Mouse (Mus musculus): ENCODE results near the gene Ttll1. TPM values are rescaled to one million over a fixed set of nuclear protein-coding genes. Genes with fewer than 3 reads are reported as not detected.

Gene Ttll1
- polyA plus RNA-seq, 1 experiment, result 25.2 TPM

GRCm38 (mm10) chr15:83530233-83530632 lies 19.5 kb upstream of the Ttll1 start:
- H3K4me3 ChIP-seq (ENCODE audit: control insufficient read depth, low read depth, low read length), result no peak overlapping the region
- peaks cover 8% of the 10 kb centered on the region for H3K4me1 ChIP-seq (ENCODE audit: control insufficient read depth, insufficient read depth, low read length)
- H3K27me3 ChIP-seq (ENCODE audit: control insufficient read depth, insufficient read depth, low read length), result no peaks in the 10 kb centered on the region
- TF ChIP-seq POLR2A (IDR thresholded peaks at IDR 0.05; ENCODE audit: control insufficient read depth, low read depth, low read length), result no peak
- TF ChIP-seq CTCF (IDR thresholded peaks at IDR 0.05; ENCODE audit: control insufficient read depth, insufficient read depth, insufficient replicate concordance, low read depth, low read length), result no peak
- H3K27ac ChIP-seq (ENCODE audit: control insufficient read depth, insufficient read depth, low read depth, low read length), result no peak overlapping the region
- no peaks in the 10 kb centered on the region for H3K36me3 ChIP-seq (ENCODE audit: control insufficient read depth, insufficient read depth, low read length)

GRCm38 (mm10) chr15:83529765-83530164 lies 19.1 kb upstream of the Ttll1 start:
- Histone ChIP-seq H3K27me3 (ENCODE audit: control insufficient read depth, insufficient read depth, low read length) (no peaks in the 10 kb centered on the region), H3K4me1 (ENCODE audit: control insufficient read depth, insufficient read depth, low read length) (peaks cover 8% of the 10 kb centered on the region), H3K27ac (ENCODE audit: control insufficient read depth, insufficient read depth, low read depth, low read length) (no peak overlapping the region), H3K36me3 (ENCODE audit: control insufficient read depth, insufficient read depth, low read length) (no peaks in the 10 kb centered on the region), H3K4me3 (ENCODE audit: control insufficient read depth, low read depth, low read length) (no peak overlapping the region)
- TF ChIP-seq POLR2A (IDR thresholded peaks at IDR 0.05; ENCODE audit: control insufficient read depth, low read depth, low read length) (no peak), CTCF (IDR thresholded peaks at IDR 0.05; ENCODE audit: control insufficient read depth, insufficient read depth, insufficient replicate concordance, low read depth, low read length) (no peak)

GRCm38 (mm10) chr15:83528892-83529291 lies 18.2 kb upstream of the Ttll1 start:
- no peaks in the 10 kb centered on the region for H3K36me3 ChIP-seq (ENCODE audit: control insufficient read depth, insufficient read depth, low read length)
- peaks cover 8% of the 10 kb centered on the region for H3K4me1 ChIP-seq (ENCODE audit: control insufficient read depth, insufficient read depth, low read length)
- TF ChIP-seq CTCF (IDR thresholded peaks at IDR 0.05; ENCODE audit: control insufficient read depth, insufficient read depth, insufficient replicate concordance, low read depth, low read length) (no peak), POLR2A (IDR thresholded peaks at IDR 0.05; ENCODE audit: control insufficient read depth, low read depth, low read length) (no peak)
- no peak overlapping the region for H3K4me3 ChIP-seq (ENCODE audit: control insufficient read depth, low read depth, low read length)
- no peaks in the 10 kb centered on the region for H3K27me3 ChIP-seq (ENCODE audit: control insufficient read depth, insufficient read depth, low read length)
- H3K27ac ChIP-seq (ENCODE audit: control insufficient read depth, insufficient read depth, low read depth, low read length), result no peak overlapping the region

- Histone ChIP-seq H3K36me3 (ENCODE audit: control insufficient read depth, insufficient read depth, low read length) (no peaks in the 10 kb centered on the region), H3K4me1 (ENCODE audit: control insufficient read depth, insufficient read depth, low read length) (peaks cover 10% of the 10 kb centered on the region), H3K27me3 (ENCODE audit: control insufficient read depth, insufficient read depth, low read length) (no peaks in the 10 kb centered on the region), H3K27ac (ENCODE audit: control insufficient read depth, insufficient read depth, low read depth, low read length) (no peak overlapping the region), H3K4me3 (ENCODE audit: control insufficient read depth, low read depth, low read length) (no peak overlapping the region; the same call in 1 of the 2 replicates)
- TF ChIP-seq POLR2A (IDR thresholded peaks at IDR 0.05; ENCODE audit: control insufficient read depth, low read depth, low read length) (no peak), CTCF (IDR thresholded peaks at IDR 0.05; ENCODE audit: control insufficient read depth, insufficient read depth, insufficient replicate concordance, low read depth, low read length) (no peak)
These were observed 17.1 kb upstream of the Ttll1 start for GRCm38 (mm10) chr15:83527747-83528146.

- Histone ChIP-seq H3K4me3 (ENCODE audit: control insufficient read depth, low read depth, low read length) (peak overlapping the region; percentile 84), H3K27me3 (ENCODE audit: control insufficient read depth, insufficient read depth, low read length) (no peaks in the 10 kb centered on the region), H3K36me3 (ENCODE audit: control insufficient read depth, insufficient read depth, low read length) (no peaks in the 10 kb centered on the region), H3K4me1 (ENCODE audit: control insufficient read depth, insufficient read depth, low read length) (peaks cover 10% of the 10 kb centered on the region), H3K27ac (ENCODE audit: control insufficient read depth, insufficient read depth, low read depth, low read length) (peak overlapping the region; percentile 23; the same call in 1 of the 2 replicates)
- TF ChIP-seq POLR2A (IDR thresholded peaks at IDR 0.05; ENCODE audit: control insufficient read depth, low read depth, low read length) (no peak), CTCF (IDR thresholded peaks at IDR 0.05; ENCODE audit: control insufficient read depth, insufficient read depth, insufficient replicate concordance, low read depth, low read length) (no peak)
These were observed 16.4 kb upstream of the Ttll1 start for GRCm38 (mm10) chr15:83527092-83527437.

GRCm38 (mm10) chr15:83526424-83527091 lies 15.9 kb upstream of the Ttll1 start, which contains the start of gene Bik:
Gene Bik (plus strand): TSS chr15:83526862.
- Histone ChIP-seq H3K36me3 (ENCODE audit: control insufficient read depth, insufficient read depth, low read length) (no peaks in the 10 kb centered on the region), H3K4me3 (ENCODE audit: control insufficient read depth, low read depth, low read length) (peak within 1 kb of the TSS; percentile 84), H3K4me1 (ENCODE audit: control insufficient read depth, insufficient read depth, low read length) (peaks cover 10% of the 10 kb centered on the region), H3K27me3 (ENCODE audit: control insufficient read depth, insufficient read depth, low read length) (no peaks in the 10 kb centered on the region), H3K27ac (ENCODE audit: control insufficient read depth, insufficient read depth, low read depth, low read length) (peak within 1 kb of the TSS; percentile 23; the same call in 1 of the 2 replicates)
- TF ChIP-seq CTCF (IDR thresholded peaks at IDR 0.05; ENCODE audit: control insufficient read depth, insufficient read depth, insufficient replicate concordance, low read depth, low read length) (no peak), POLR2A (IDR thresholded peaks at IDR 0.05; ENCODE audit: control insufficient read depth, low read depth, low read length) (0 out of 2 replicates have a peak, but pooled peaks have one; percentile 33)

- TF ChIP-seq POLR2A (IDR thresholded peaks at IDR 0.05; ENCODE audit: control insufficient read depth, low read depth, low read length), result no peak
- no peak for TF ChIP-seq CTCF (IDR thresholded peaks at IDR 0.05; ENCODE audit: control insufficient read depth, insufficient read depth, insufficient replicate concordance, low read depth, low read length)
- no peak overlapping the region for H3K4me3 ChIP-seq (ENCODE audit: control insufficient read depth, low read depth, low read length)
- H3K4me1 ChIP-seq (ENCODE audit: control insufficient read depth, insufficient read depth, low read length), result peaks cover 10% of the 10 kb centered on the region
- H3K27me3 ChIP-seq (ENCODE audit: control insufficient read depth, insufficient read depth, low read length), result no peaks in the 10 kb centered on the region
- no peak overlapping the region for H3K27ac ChIP-seq (ENCODE audit: control insufficient read depth, insufficient read depth, low read depth, low read length)
- no peaks in the 10 kb centered on the region for H3K36me3 ChIP-seq (ENCODE audit: control insufficient read depth, insufficient read depth, low read length)
These were observed 13.6 kb upstream of the Ttll1 start for GRCm38 (mm10) chr15:83524333-83524729.
